Mouse (Mus musculus) hindbrain, embryonic 11.5 days (tissue): ENCODE measurements at regions not wholly inside any gene's neighbourhood (a gene's known extent, or its start where the extent isn't known, plus 50 kb on each side); places are given as distances from the start of the nearest gene placed in this dataset.

Source experiments
- ATAC-seq: fragments of 200-750 bp; cut with Nextera tagmentation; 2 replicates; pipeline ENCODE4 v1.8.0; 2017; ENCODE audit warnings: mild to moderate bottlenecking, moderate TSS enrichment, moderate library complexity; ENCODE audit not compliant: low FRiP score
- DNase-seq: peaks from one replicate; pipeline ENCODE4 v3.0.0-alpha.2; 2015; ENCODE audit warnings: low spot score
- H3K27ac ChIP-seq: fragments of 300-500 bp; sonication (generic); 2 replicates; pipeline ENCODE4 v1.5.1; 2014; ENCODE audit warnings: mild to moderate bottlenecking, low read depth, low read length
- H3K27me3 ChIP-seq: fragments of 300-500 bp; sonication (generic); 2 replicates; pipeline ENCODE4 v1.6.1; 2014; ENCODE audit warnings: mild to moderate bottlenecking, low read length, moderate library complexity, mixed read lengths; ENCODE audit not compliant: control insufficient read depth, insufficient read depth
- H3K36me3 ChIP-seq: fragments of 300-500 bp; sonication (generic); 2 replicates; pipeline ENCODE4 v1.6.1; 2014; ENCODE audit warnings: mild to moderate bottlenecking, low read length, moderate library complexity, mixed read lengths; ENCODE audit not compliant: control insufficient read depth, insufficient read depth
- H3K4me1 ChIP-seq: fragments of 300-500 bp; sonication (generic); replicated peaks from 2 replicates; pipeline ENCODE4 v1.6.1; 2014; ENCODE audit warnings: low read length, mixed read lengths; ENCODE audit not compliant: control insufficient read depth, insufficient read depth
- H3K4me2 ChIP-seq: fragments of 300-500 bp; sonication (generic); replicated peaks from 2 replicates; pipeline ENCODE4 v1.6.1; 2014; ENCODE audit warnings: mild to moderate bottlenecking, low read depth, low read length
- H3K4me3 ChIP-seq: fragments of 300-500 bp; sonication (generic); 2 replicates; pipeline ENCODE4 v1.5.1; 2014; ENCODE audit warnings: low read depth, low read length
- H3K9ac ChIP-seq: fragments of 300-500 bp; sonication (generic); 2 replicates; pipeline ENCODE4 v1.6.1; 2014; ENCODE audit warnings: low read depth, low read length
- H3K9me3 ChIP-seq: fragments of 300-500 bp; sonication (generic); 2 replicates; pipeline ENCODE4 v1.6.1; 2016; ENCODE audit warnings: low read length; ENCODE audit not compliant: control insufficient read depth
- WGBS: fragments of 180-500 bp; shearing (Covaris S2); extraction: QIAGEN DNeasy Blood & Tissue Kit; methylation state at CpG from one replicate; pipeline ENCODE4 v1.1.7; 2014; 5-methylcytosine and 5-hydroxymethylcytosine counted together

DNA sequence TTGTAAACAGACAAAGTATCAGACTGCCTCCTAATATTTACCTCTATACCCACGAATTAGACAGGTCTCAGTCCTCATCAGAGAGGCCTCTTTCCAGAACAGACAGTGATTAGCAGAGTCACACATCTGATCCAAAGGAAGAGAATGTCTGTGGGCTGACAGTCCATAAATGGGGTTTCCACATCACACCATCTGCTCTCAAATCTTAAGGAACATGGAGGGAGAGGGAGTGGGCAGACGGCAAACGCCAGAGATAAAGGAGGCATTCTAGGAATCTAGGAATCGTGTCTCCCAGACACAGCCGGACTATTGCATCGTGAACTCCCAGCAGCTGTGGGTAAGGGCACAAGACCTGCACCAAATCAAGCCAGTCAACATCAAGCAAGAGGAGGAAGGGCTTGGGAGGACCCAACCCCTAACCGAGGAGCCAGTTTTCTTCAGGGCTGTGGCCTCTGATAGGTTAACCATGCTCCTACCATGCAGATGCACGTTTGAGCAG is 219.8 kb downstream of the Setd4 start:
- WGBS = 79% methylated on average over 8 of the region's 8 CpGs
- no peaks in the 10 kb centered on the region for H3K4me1 ChIP-seq
- H3K4me2 ChIP-seq = no peak overlapping the region
- no peak overlapping the region for H3K4me3 ChIP-seq
- no peaks in the 10 kb centered on the region for H3K36me3 ChIP-seq
- no peak overlapping the region for H3K9ac ChIP-seq
- no peak overlapping the region for H3K27ac ChIP-seq
- H3K9me3 ChIP-seq = no peaks in the 10 kb centered on the region
- no peaks in the 10 kb centered on the region for H3K27me3 ChIP-seq
- no peak for DNase-seq
- ATAC-seq = no peak

DNA sequence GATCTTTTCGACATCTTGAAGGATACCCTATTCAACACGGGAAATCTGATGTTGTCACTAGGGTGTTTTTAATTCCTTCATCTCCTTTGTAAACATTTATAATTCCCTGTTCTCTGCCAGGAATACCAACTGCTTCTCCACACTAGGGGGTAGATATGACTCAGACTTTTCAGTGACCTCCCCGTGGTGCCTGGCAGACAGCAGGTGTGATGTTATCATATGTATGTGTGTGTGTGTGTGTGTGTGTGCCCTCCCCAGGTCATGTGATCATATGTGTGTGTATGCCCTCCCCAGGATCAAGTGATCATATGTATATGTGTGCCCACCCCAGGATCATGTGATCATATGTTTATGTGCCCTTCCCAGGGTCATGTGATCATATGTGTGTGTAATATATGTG is 220.9 kb downstream of the Setd4 start:
- H3K9me3 ChIP-seq = no peaks in the 10 kb centered on the region
- WGBS = 88% methylated on average over 3 of the region's 3 CpGs
- no peak overlapping the region for H3K4me2 ChIP-seq
- DNase-seq = no peak
- ATAC-seq = no peak
- no peak overlapping the region for H3K4me3 ChIP-seq
- H3K9ac ChIP-seq = no peak overlapping the region
- no peaks in the 10 kb centered on the region for H3K27me3 ChIP-seq
- H3K4me1 ChIP-seq = no peaks in the 10 kb centered on the region
- no peaks in the 10 kb centered on the region for H3K36me3 ChIP-seq
- H3K27ac ChIP-seq = no peak overlapping the region

DNA sequence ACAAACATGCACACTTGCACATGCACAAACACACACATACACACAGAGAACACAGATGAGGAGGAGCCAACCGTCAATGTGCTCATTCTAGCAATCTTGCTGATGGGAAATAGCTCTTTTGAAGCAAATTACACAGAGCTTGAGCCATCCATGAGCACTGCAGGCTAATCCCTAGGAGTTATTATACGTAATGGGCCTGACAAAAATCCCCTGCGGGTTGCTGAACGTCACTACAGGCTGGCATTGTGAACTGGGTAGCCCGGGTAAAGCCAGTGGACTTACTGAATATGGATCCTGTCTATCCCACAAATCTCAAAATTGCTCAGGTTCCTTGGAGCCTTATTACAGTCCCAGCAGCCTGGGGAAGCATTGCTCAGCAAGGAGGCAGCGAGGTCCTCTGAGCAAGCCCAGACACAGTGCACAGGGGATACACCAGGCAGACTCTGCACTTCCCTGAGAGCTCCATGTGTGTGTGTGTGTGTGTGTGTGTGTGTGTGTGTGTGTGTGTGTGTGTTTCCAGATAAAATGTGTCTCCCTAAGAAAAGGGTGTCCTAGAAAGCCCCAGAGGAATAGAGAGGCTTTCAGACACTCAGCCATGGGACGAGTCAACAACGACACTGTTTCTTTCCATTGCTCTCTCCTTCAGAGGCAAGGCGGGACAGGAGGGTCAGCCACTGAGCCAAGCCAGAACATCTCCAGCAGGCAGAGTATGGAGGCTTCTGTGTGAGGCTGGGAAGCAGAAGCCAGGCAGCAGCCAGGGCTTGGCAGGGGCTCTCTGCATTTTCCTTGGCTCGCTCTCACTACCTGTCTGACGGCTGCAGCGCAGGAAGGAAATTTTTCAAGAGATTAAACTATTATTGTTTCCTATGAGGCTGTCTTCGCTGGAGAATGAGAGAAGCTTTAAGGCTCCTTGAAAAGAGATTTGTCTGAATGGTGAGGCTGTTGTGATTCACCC is 222.9 kb downstream of the Setd4 start:
- Histone ChIP-seq H3K36me3 (no peaks in the 10 kb centered on the region), H3K27ac (no peak overlapping the region), H3K4me3 (no peak overlapping the region), H3K4me2 (no peak overlapping the region), H3K27me3 (no peaks in the 10 kb centered on the region), H3K4me1 (no peaks in the 10 kb centered on the region), H3K9ac (no peak overlapping the region), H3K9me3 (no peaks in the 10 kb centered on the region)
- WGBS = 75% methylated on average over 13 of the region's 13 CpGs
- DNase-seq = no peak
- no peak for ATAC-seq

DNA sequence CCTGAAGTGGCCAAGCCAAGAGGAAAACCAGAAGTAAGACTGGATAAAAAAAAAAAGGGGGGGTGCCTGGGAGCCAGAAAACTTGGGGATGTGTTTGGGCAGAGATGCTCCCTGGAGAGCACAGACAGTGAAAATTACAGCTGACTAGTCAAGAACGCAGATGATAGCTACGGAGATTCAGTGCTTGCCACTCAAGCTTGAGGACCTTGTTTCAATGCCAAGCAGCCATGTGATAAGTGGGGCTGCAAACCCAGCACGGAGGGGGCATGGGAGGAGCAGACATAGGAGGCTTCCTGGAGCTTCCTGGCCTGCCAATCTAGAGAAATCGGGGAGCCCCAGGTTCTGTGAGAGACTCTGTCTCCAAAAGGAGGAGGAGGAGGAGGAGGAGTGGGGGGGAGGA is 223.7 kb downstream of the Setd4 start:
- ATAC-seq = no peak
- H3K36me3 ChIP-seq = no peaks in the 10 kb centered on the region
- DNase-seq = no peak
- no peaks in the 10 kb centered on the region for H3K4me1 ChIP-seq
- H3K4me3 ChIP-seq = no peak overlapping the region
- WGBS = 62% methylated on average over 4 of the region's 4 CpGs
- no peaks in the 10 kb centered on the region for H3K27me3 ChIP-seq
- no peaks in the 10 kb centered on the region for H3K9me3 ChIP-seq
- no peak overlapping the region for H3K9ac ChIP-seq
- no peak overlapping the region for H3K27ac ChIP-seq
- H3K4me2 ChIP-seq = no peak overlapping the region

DNA sequence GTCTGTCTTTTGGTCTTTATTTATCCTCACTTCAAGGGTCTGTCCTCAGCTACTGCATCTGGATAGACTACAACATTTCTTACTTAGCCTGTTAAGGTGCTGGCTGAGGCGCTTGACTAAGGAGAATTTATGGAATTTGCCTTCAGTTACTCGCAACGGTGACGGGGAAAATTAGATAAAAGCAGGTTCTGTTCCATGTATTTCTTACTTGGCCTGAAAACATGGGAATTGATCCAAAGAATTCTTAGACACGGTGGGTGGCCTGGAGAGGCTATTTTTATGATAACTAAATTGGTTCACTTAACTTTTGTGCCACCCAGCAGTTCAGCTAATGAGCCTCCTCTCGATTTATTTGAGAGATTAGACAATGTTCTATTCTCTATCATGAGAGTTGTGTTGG is 224.3 kb downstream of the Setd4 start:
- no peak for DNase-seq
- WGBS = 66% methylated on average over 6 of the region's 6 CpGs

GRCm38 (mm10) chr16:93374669-93375068 is 229.2 kb downstream of the Setd4 start:
- Histone ChIP-seq H3K36me3 (no peaks in the 10 kb centered on the region), H3K27ac (no peak overlapping the region), H3K4me3 (no peak overlapping the region), H3K9ac (no peak overlapping the region), H3K9me3 (no peaks in the 10 kb centered on the region), H3K27me3 (no peaks in the 10 kb centered on the region), H3K4me1 (no peaks in the 10 kb centered on the region), H3K4me2 (no peak overlapping the region)
- WGBS = 91% methylated on average over 6 of the region's 6 CpGs
- no peak for DNase-seq
- ATAC-seq = no peak

More for the DNA sequence above, 224.3 kb downstream of the Setd4 start:
- no peak overlapping the region for H3K27ac ChIP-seq
- H3K36me3 ChIP-seq = no peaks in the 10 kb centered on the region
- no peaks in the 10 kb centered on the region for H3K9me3 ChIP-seq
- no peaks in the 10 kb centered on the region for H3K4me1 ChIP-seq
- H3K4me3 ChIP-seq = no peak overlapping the region
- no peaks in the 10 kb centered on the region for H3K27me3 ChIP-seq
- no peak for ATAC-seq
- no peak overlapping the region for H3K9ac ChIP-seq
- no peak overlapping the region for H3K4me2 ChIP-seq

GRCm38 (mm10) chr16:93369766-93370146 is 234.1 kb downstream of the Setd4 start:
- no peak overlapping the region for H3K9ac ChIP-seq
- no peak overlapping the region for H3K4me3 ChIP-seq
- no peaks in the 10 kb centered on the region for H3K9me3 ChIP-seq
- 73% methylated on average over 10 of the region's 10 CpGs for WGBS
- H3K4me2 ChIP-seq = no peak overlapping the region
- no peaks in the 10 kb centered on the region for H3K36me3 ChIP-seq
- no peaks in the 10 kb centered on the region for H3K27me3 ChIP-seq
- H3K4me1 ChIP-seq = no peaks in the 10 kb centered on the region
- ATAC-seq (no peak), DNase-seq (no peak)
- no peak overlapping the region for H3K27ac ChIP-seq

DNA sequence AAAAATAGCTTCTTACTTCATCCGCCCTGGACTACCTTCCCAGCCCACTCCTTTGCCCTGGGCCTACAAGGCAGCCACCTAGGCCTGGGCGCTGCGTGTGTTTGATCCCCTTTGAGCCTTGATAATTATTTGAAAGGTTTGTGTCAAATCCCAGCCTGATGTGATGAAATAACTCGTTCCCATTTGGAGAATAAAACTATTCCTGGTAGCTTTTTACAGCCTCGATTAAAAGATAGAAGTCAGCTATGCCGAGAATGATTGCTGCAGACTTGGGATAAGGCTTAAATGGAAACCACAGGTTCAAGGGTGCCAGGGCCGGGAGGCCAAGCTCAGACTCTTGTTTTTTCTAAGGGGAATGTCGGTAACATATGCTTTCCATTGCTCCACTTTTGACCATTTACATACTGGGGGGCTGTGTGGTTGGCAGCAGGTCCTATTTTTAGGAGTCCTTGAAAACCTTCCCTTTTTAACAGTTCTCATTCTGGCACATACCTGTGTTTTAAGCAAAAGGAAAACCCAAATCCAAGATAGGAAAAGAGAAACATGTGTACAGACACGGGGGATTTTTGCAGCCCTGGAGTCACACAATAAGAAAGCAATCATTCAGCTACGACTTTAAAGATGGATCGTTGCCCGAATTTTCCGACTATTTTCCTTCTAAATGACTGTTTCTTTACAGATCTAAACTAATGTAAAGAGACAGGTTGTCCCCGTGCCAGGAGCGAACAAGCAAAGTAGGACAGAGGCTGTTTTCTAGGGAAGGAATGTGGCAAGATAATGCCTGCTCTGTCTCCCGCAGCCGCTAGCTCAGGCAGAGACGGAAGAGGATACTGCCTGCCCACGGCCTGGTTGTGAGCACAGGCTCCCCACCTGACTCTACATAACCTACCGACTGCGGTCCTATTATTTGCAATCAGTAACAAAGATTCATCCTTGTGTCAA is 234.8 kb downstream of the Setd4 start:
- no peak for DNase-seq
- ATAC-seq = no peak

More for the DNA sequence above, 234.8 kb downstream of the Setd4 start:
- Histone ChIP-seq H3K9me3 (no peaks in the 10 kb centered on the region), H3K36me3 (no peaks in the 10 kb centered on the region), H3K4me3 (no peak overlapping the region), H3K27me3 (no peaks in the 10 kb centered on the region), H3K4me1 (no peaks in the 10 kb centered on the region), H3K27ac (no peak overlapping the region), H3K9ac (no peak overlapping the region), H3K4me2 (no peak overlapping the region)
- WGBS = 75% methylated on average over 21 of the region's 21 CpGs
